Mouse (Mus musculus): ENCODE measurements around the gene Smco2.

GRCm38 (mm10) chr6:146871975-146872374, 22.1 kb downstream of the Smco2 start:
- no peak for TF ChIP-seq CTCF (IDR thresholded peaks at IDR 0.05; ENCODE audit: extremely low read depth, insufficient read depth, insufficient read length, insufficient replicate concordance)
- no peak for TF ChIP-seq POLR2A (IDR thresholded peaks at IDR 0.05; ENCODE audit: low read depth, low read length)

Measured in spleen, adult 2 months (tissue).